Mouse (Mus musculus) liver, embryonic 14.5 days (tissue): ENCODE results near the gene Smndc1. TPM values are rescaled to one million over a fixed set of nuclear protein-coding genes. Genes with fewer than 3 reads are reported as not detected.

Source experiments
- ATAC-seq: fragments of 200-750 bp; cut with Nextera tagmentation; 2 replicates; pipeline ENCODE4 v1.8.0; 2017; ENCODE audit warnings: moderate number of reproducible peaks, mild to moderate bottlenecking, moderate library complexity; ENCODE audit not compliant: insufficient read depth
- DNase-seq, 3 experiments: peaks; one replicate each; pipeline ENCODE4 v3.0.0-alpha.2; 2012 to 2013; ENCODE audit warnings: low read depth in 3 of 3, low spot score in 3 of 3
- H3K27ac ChIP-seq: fragments of 300-500 bp; sonication (generic); 2 replicates; pipeline ENCODE4 v1.5.1; 2014; ENCODE audit warnings: moderate library complexity, mild to moderate bottlenecking, control low read depth, inconsistent platforms
- H3K27me3 ChIP-seq: fragments of 300-500 bp; sonication (generic); 2 replicates; pipeline ENCODE4 v1.6.1; 2014; ENCODE audit warnings: mild to moderate bottlenecking, low read length, moderate library complexity; ENCODE audit not compliant: control insufficient read depth, insufficient read depth
- H3K36me3 ChIP-seq: fragments of 300-500 bp; sonication (generic); replicated peaks from 2 replicates; pipeline ENCODE4 v1.6.1; 2014; ENCODE audit warnings: low read depth; ENCODE audit not compliant: control insufficient read depth, insufficient read depth
- H3K4me1 ChIP-seq, 2 experiments: fragments of 200-500 bp in 1 of 2; fragments of 300-500 bp in 1 of 2; sonication (generic) in 1 of 2; replicated peaks; 2 replicates each; pipeline ENCODE4 v1.6.1; 2012 to 2014; ENCODE audit warnings: antibody characterized with exemption in 1 of 2, inconsistent platforms in 1 of 2, low read length in 1 of 2; ENCODE audit not compliant: control insufficient read depth in 2 of 2, insufficient read depth in 2 of 2
- H3K4me2 ChIP-seq: fragments of 300-500 bp; sonication (generic); 2 replicates; pipeline ENCODE4 v1.6.1; 2014; ENCODE audit warnings: low read depth, mild to moderate bottlenecking, control low read depth, moderate library complexity
- H3K4me3 ChIP-seq, 2 experiments: fragments of 200-500 bp in 1 of 2; fragments of 300-500 bp in 1 of 2; sonication (generic) in 1 of 2; 2 replicates each; pipeline ENCODE4 v1.5.1; 2012 to 2014; ENCODE audit warnings: low read depth in 2 of 2, low read length in 2 of 2, mild to moderate bottlenecking in 2 of 2, control low read depth in 1 of 2, inconsistent platforms in 1 of 2, moderate library complexity in 1 of 2; ENCODE audit not compliant: insufficient read depth in 1 of 2
- H3K9ac ChIP-seq: fragments of 300-500 bp; sonication (generic); replicated peaks from 2 replicates; pipeline ENCODE4 v1.6.1; 2014; ENCODE audit warnings: mild to moderate bottlenecking, control low read depth, moderate library complexity
- H3K9me3 ChIP-seq: fragments of 300-500 bp; sonication (generic); 2 replicates; pipeline ENCODE4 v1.6.1; 2016; ENCODE audit warnings: low read length, mixed read lengths; ENCODE audit not compliant: control insufficient read depth
- CTCF ChIP-seq: IDR thresholded peaks from 2 replicates; pipeline ENCODE4 v1.5.1; 2016; ENCODE audit warnings: antibody characterized with exemption, low read depth, control low read depth
- EP300 ChIP-seq: IDR thresholded peaks from 2 replicates; pipeline ENCODE4 v1.6.1; 2016; ENCODE audit warnings: antibody characterized with exemption, low read depth
- WGBS: fragments of 180-500 bp; shearing (Covaris S2); extraction: QIAGEN DNeasy Blood & Tissue Kit; methylation state at CpG from one replicate; pipeline ENCODE4 v1.1.7; 2014; ENCODE audit not compliant: insufficient replicate concordance; 5-methylcytosine and 5-hydroxymethylcytosine counted together
- polyA plus RNA-seq, 2 experiments: library from polyadenylated mRNA; depleted of rRNA in 1 of 2; stranded (reverse) in 1 of 2; unstranded in 1 of 2; fragments of >200 nt; fragmentation: Nextera tagmentation in 1 of 2; extraction: Ambion mirVana in 1 of 2; gene quantifications; 2 replicates each; pipeline versions ENCODE4 v1.2.1 to v1.2.3; 2012 to 2014

Gene Smndc1
- polyA plus RNA-seq, 2 experiments, result 11.5 to 17.4 TPM

- H3K4me3 ChIP-seq, result no peak overlapping the region
- TF ChIP-seq CTCF (no peak), EP300 (no peak)
- H3K4me2 ChIP-seq, result no peak overlapping the region
- no peaks in the 10 kb centered on the region for H3K36me3 ChIP-seq
- H3K4me1 ChIP-seq, result peaks cover 0 to 15% of the 10 kb centered on the region in 2 experiments; a peak in 2 of 4 replicates
- no peak overlapping the region for H3K27ac ChIP-seq
- H3K27me3 ChIP-seq, result no peaks in the 10 kb centered on the region; the same call in 1 of the 2 replicates
- WGBS, result 11% methylated on average over 18 of the region's 18 CpGs
- ATAC-seq, result no peak
- peak in 1 of 3 experiments; percentile 26 for DNase-seq
- no peaks in the 10 kb centered on the region for H3K9me3 ChIP-seq
- no peak overlapping the region for H3K9ac ChIP-seq
Measured at GRCm38 (mm10) chr19:53424629-53425028, 34.3 kb upstream of the Smndc1 start.

- H3K9me3 ChIP-seq, result no peaks in the 10 kb centered on the region
- H3K36me3 ChIP-seq, result no peaks in the 10 kb centered on the region
Measured at GRCm38 (mm10) chr19:53423816-53424465, 33.6 kb upstream of the Smndc1 start.

GRCm38 (mm10) chr19:53423341-53423753 lies 33.0 kb upstream of the Smndc1 start:
- 7% methylated on average over 19 of the region's 19 CpGs for WGBS
- Histone ChIP-seq H3K9ac (no peak overlapping the region), H3K27me3 (no peaks in the 10 kb centered on the region; the same call in 1 of the 2 replicates), H3K36me3 (no peaks in the 10 kb centered on the region), H3K9me3 (no peaks in the 10 kb centered on the region), H3K4me3 (no peak overlapping the region), H3K27ac (no peak overlapping the region), H3K4me2 (peak overlapping the region; percentile 37), H3K4me1 (peaks cover 0 to 15% of the 10 kb centered on the region in 2 experiments; a peak in 2 of 4 replicates)
- DNase-seq (no peak), ATAC-seq (no peak)
- no peak for TF ChIP-seq CTCF
- no peak for TF ChIP-seq EP300

More at GRCm38 (mm10) chr19:53423816-53424465, 33.6 kb upstream of the Smndc1 start:
- no peak for TF ChIP-seq EP300
- TF ChIP-seq CTCF, result no peak
- no peak for DNase-seq
- 32% methylated on average over 17 of the region's 17 CpGs for WGBS
- Histone ChIP-seq H3K4me3 (no peak overlapping the region), H3K4me1 (peaks cover 0 to 15% of the 10 kb centered on the region in 2 experiments; a peak in 2 of 4 replicates), H3K27ac (no peak overlapping the region), H3K27me3 (no peaks in the 10 kb centered on the region; the same call in 1 of the 2 replicates), H3K9ac (no peak overlapping the region), H3K4me2 (peak overlapping the region; percentile 37; the same call in 1 of the 2 replicates)
- no peak for ATAC-seq

DNA sequence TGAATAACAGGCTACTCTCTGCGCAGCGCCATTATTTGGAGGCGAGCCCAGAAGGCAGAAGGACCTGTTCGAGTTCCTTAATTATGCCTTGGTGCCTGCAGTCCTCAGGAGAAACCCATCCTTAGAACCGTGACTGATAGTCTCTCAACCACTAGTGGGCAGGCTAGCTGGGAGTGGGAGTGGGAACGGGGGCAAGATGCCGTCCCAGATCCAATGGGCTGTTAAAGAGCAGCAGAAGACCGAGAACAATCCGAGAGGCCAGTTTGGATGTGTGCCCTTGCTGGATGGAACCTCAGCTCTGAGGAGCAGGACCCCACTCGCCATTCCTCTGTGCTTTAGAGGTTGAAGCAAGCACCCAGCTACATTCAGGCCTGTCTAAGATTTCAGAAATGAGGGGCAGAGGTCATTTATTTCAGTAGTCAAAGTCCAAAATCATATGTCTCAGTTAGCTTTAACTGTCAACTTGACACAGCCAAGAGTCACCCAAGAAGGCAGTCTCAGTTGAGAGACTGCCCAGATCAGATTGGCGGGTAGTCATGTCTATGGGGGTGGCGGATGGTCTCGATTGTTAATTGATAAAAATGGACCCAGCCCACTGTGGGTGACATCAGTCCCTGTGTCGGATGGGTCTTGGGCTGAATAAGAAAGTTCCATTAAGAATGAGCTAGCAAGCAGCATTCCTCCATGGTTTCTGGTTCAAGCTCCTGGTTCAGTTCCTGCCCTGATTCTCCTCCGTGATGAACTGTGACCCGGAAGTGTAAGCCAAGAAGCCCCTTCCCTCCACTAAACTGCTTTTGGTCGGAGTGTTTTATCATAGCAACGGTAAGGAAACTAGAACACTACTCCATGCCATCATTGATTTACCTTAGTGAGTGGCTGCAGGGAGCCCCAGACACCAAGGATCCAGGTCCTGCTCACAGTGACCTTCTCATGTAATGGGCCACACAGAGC lies 32.3 kb upstream of the Smndc1 start:
- H3K4me3 ChIP-seq, result no peak overlapping the region
- H3K36me3 ChIP-seq, result no peaks in the 10 kb centered on the region
- H3K9me3 ChIP-seq, result no peaks in the 10 kb centered on the region
- ATAC-seq, result no peak
- H3K4me1 ChIP-seq, result peaks cover 0 to 15% of the 10 kb centered on the region in 2 experiments; a peak in 2 of 4 replicates
- TF ChIP-seq CTCF (peak; percentile 36; the same call in 1 of the 2 replicates), EP300 (no peak)
- H3K27me3 ChIP-seq, result no peaks in the 10 kb centered on the region; the same call in 1 of the 2 replicates
- no peak for DNase-seq
- H3K27ac ChIP-seq, result no peak overlapping the region
- H3K4me2 ChIP-seq, result no peak overlapping the region
- H3K9ac ChIP-seq, result no peak overlapping the region
- WGBS, result 43% methylated on average over 18 of the region's 18 CpGs
